ENCODE assay signal across 9 mouse cellular contexts in genomic region chr2:93899397-93900380, GRCm38 (mm10). TPM values are rescaled to one million over a fixed set of nuclear protein-coding genes. Genes with fewer than 3 reads are reported as not detected.
DNase-seq lines count a peak whose midpoint lies in the region; ATAC-seq and TF ChIP-seq lines count a peak whose summit lies in the region.
"Had no signal": no experiment of that assay in that cellular context is flagged by ENCODE, and none has a peak within 500 bp of the region (broad histone marks: within the 10 kb centered on the region; RNA-seq: fewer than 3 reads in every experiment).

No protein-coding gene starts in this region.

- 39% methylated on average over 16 of the region's 16 CpGs for WGBS in hindbrain, postnatal 0 days

- no peaks in the 10 kb centered on the region for H3K36me3 ChIP-seq in hindbrain, postnatal 0 days (ENCODE audit: insufficient read depth, low read length)

- 0 out of 2 replicates have a peak, but pooled peaks have one; percentile 9 for ATAC-seq in cerebellum, adult (ENCODE audit: insufficient number of reproducible peaks, low FRiP score, low TSS enrichment)
- ATAC-seq in hindbrain, postnatal 0 days: peak; percentile 70
- ATAC-seq in erythroblast, adult 5-6 weeks (replicated peaks; ENCODE audit: low FRiP score, poor library complexity, severe bottlenecking): no peak

- no peaks in the 10 kb centered on the region for H3K27me3 ChIP-seq in hindbrain, postnatal 0 days (ENCODE audit: insufficient read depth, low read length)

- no peak for DNase-seq in cerebellum, postnatal 36 days
- DNase-seq in left cerebral cortex, postnatal 10 days (ENCODE audit: extremely low spot score in 1 of 2, low spot score in 2 of 2): peak; percentile 55 to 64
- no peak for DNase-seq in left cerebral cortex, postnatal 4 days
- DNase-seq in c-Kit-positive CD71-negative TER-119-negative erythroid progenitor cells, embryonic 14.5 days (ENCODE audit: low read depth): peak; percentile 10
- peak; percentile 64 for DNase-seq in hindbrain, postnatal 0 days (ENCODE audit: low spot score)
- DNase-seq in gastrocnemius, adult 8-10 months (ENCODE audit: low spot score in 2 of 2): no peak

- peak overlapping the region; percentile 68 for H3K27ac ChIP-seq in hindbrain, postnatal 0 days

- no peak overlapping the region for H3K4me3 ChIP-seq in hindbrain, postnatal 0 days (ENCODE audit: low read length)

- H3K9me3 ChIP-seq in hindbrain, postnatal 0 days (ENCODE audit: low read length): no peaks in the 10 kb centered on the region

- TF ChIP-seq CTCF in hindbrain, postnatal 0 days (IDR thresholded peaks at IDR 0.05; ENCODE audit: low read depth): no peak

- 0 out of 2 replicates have a peak, but pooled peaks cover 9% of the 10 kb centered on the region for H3K4me1 ChIP-seq in hindbrain, postnatal 0 days (ENCODE audit: insufficient read depth, low read length)

- H3K9ac ChIP-seq in hindbrain, postnatal 0 days (replicated peaks; ENCODE audit: low read length): no peak overlapping the region

- no peak overlapping the region for H3K4me2 ChIP-seq in hindbrain, postnatal 0 days (ENCODE audit: low read depth, low read length)

- intact Hi-C loops in left cerebral cortex, postnatal 10 days (cut with DNase I): no loop called here
- intact Hi-C loops in left cerebral cortex, postnatal 4 days (cut with DNase I): no loop called here

RNA-seq across cellular contexts. Expression of gene Accsl, which starts 30.7 kb away (rescaled TPM):
- total RNA-seq in left cerebral cortex, postnatal 10 days (2021): under 1 TPM; 0.30 to 0.51 TPM
- under 1 TPM in 1 of 2 experiments, not detected in 1; 0.68 TPM for total RNA-seq in left cerebral cortex, postnatal 4 days (2021)
- total RNA-seq in hindbrain, postnatal 0 days (2014; rRNA removed): not detected in 2 replicates
- 0.30 and 0.39 TPM in 2 replicates for polyA plus RNA-seq in hindbrain, postnatal 0 days (2015; fragmentation: Nextera tagmentation; extraction: Ambion mirVana)
- not detected for total RNA-seq in gastrocnemius, adult 8-10 months (2022)
- not detected in 2 replicates for total RNA-seq in erythroblast, adult 5-6 weeks (2015; ENCODE audit: low replicate concordance)
- not detected in 2 replicates for total RNA-seq in erythroblast, adult 5-6 weeks (2017; ENCODE audit: low replicate concordance)
- polyA plus RNA-seq: lung, embryonic 16.5 days had no signal

RNA-seq across cellular contexts. Expression of gene Accs, which starts 49.9 kb away (rescaled TPM):
- 1 to 10 TPM; 5.0 to 5.3 TPM for total RNA-seq in left cerebral cortex, postnatal 10 days (2021)
- 1 to 10 TPM; 6.7 to 7.4 TPM for total RNA-seq in left cerebral cortex, postnatal 4 days (2021)
- 12.0 and 19.1 TPM in 2 replicates for total RNA-seq in hindbrain, postnatal 0 days (2014; rRNA removed)
- polyA plus RNA-seq in hindbrain, postnatal 0 days (2015; fragmentation: Nextera tagmentation; extraction: Ambion mirVana): 6.5 and 6.6 TPM in 2 replicates
- total RNA-seq in gastrocnemius, adult 8-10 months (2022): 1 to 10 TPM; 2.5 to 3.3 (median 2.9) TPM
- total RNA-seq in erythroblast, adult 5-6 weeks (2015; ENCODE audit: low replicate concordance): 3.3 and 6.3 TPM in 2 replicates
- 1.4 and 1.8 TPM in 2 replicates for total RNA-seq in erythroblast, adult 5-6 weeks (2017; ENCODE audit: low replicate concordance)

RNA-seq across cellular contexts. Expression of gene Gm13889, which starts 57.3 kb away (rescaled TPM):
- total RNA-seq in left cerebral cortex, postnatal 10 days (2021): 10 to 100 TPM; 62.6 to 66.5 TPM
- total RNA-seq in left cerebral cortex, postnatal 4 days (2021): 10 to 100 TPM; 44.3 to 45.6 TPM
- 38.5 and 51.4 TPM in 2 replicates for total RNA-seq in hindbrain, postnatal 0 days (2014; rRNA removed)
- 16.4 and 17.4 TPM in 2 replicates for polyA plus RNA-seq in hindbrain, postnatal 0 days (2015; fragmentation: Nextera tagmentation; extraction: Ambion mirVana)
- 1 to 10 TPM; 3.3 to 5.6 (median 4.9) TPM for total RNA-seq in gastrocnemius, adult 8-10 months (2022)
- total RNA-seq in erythroblast, adult 5-6 weeks (2015; ENCODE audit: low replicate concordance): not detected in 2 replicates
- not detected in 2 replicates for total RNA-seq in erythroblast, adult 5-6 weeks (2017; ENCODE audit: low replicate concordance)

Comparison
In these comparisons a context has a peak if more than half of its experiments do, and no peak if none do; other contexts are left out.
1. DNase-seq: peak in left cerebral cortex, postnatal 10 days (2 of 2), c-Kit-positive CD71-negative TER-119-negative erythroid progenitor cells, embryonic 14.5 days (single experiment) and hindbrain, postnatal 0 days (single experiment); none in cerebellum, postnatal 36 days (0 of 2), left cerebral cortex, postnatal 4 days (single experiment) and gastrocnemius, adult 8-10 months (0 of 2).
2. RNA of gene Gm13889, which starts 57.3 kb away (total RNA-seq): 62.6 to 66.5 TPM in left cerebral cortex, postnatal 10 days, 44.3 to 45.6 TPM in left cerebral cortex, postnatal 4 days, 38.5 to 51.4 TPM in hindbrain, postnatal 0 days and 3.3 to 5.6 TPM in gastrocnemius, adult 8-10 months; not detected in erythroblast, adult 5-6 weeks; every median in the first group is over 4 times any median in the second.